Mouse (Mus musculus) bone marrow, adult 2 months (tissue): ENCODE results near the gene Tm7sf3.

Experiments
- CTCF ChIP-seq: fragments of 200-500 bp; IDR thresholded peaks from 2 replicates; pipeline ENCODE4 v1.5.1; 2011; ENCODE audit warnings: low read length, control low read depth; ENCODE audit not compliant: control insufficient read depth, insufficient read depth
- POLR2A ChIP-seq: fragments of 200-500 bp; IDR thresholded peaks from 2 replicates; pipeline ENCODE4 v1.6.1; 2011; ENCODE audit warnings: low read depth, mild to moderate bottlenecking, control low read depth, low read length, borderline replicate concordance; ENCODE audit not compliant: control insufficient read depth

DNA sequence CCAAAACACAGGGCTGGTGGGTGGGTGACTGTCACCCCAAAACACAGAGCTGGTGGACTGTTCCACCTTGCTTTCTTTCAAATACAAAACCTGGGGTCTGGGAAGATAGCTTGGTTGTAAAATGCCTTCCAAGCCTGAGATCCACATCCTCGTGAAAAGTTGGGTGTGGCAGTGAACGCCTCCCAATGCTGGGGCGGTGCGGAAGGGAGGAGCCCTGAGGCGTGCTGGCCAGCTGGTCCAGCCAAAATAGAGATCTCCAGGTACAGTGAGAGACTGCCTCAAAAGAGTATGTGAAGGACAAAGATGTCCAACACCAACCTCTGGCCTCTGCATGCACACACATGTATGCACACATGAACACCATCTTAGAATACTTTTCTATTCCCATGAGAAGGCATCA is 28.1 kb downstream of the Tm7sf3 start:
- TF ChIP-seq POLR2A: no peak
- no peak for TF ChIP-seq CTCF
